Mouse (Mus musculus) ES-E14 (cell line): ENCODE measurements around the gene Ppp6r2.

ENCODE experiments used
- CHD2 ChIP-seq: IDR thresholded peaks from 2 replicates; pipeline ENCODE4 v1.6.1; 2014; ENCODE audit warnings: mild to moderate bottlenecking, low read depth, low read length, inconsistent platforms
- HCFC1 ChIP-seq: IDR thresholded peaks from 2 replicates; pipeline ENCODE4 v1.6.1; 2012; ENCODE audit warnings: low read length, inconsistent platforms, borderline replicate concordance; ENCODE audit not compliant: insufficient read depth
- MAFK ChIP-seq: IDR thresholded peaks from 2 replicates; pipeline ENCODE4 v1.6.1; 2014; ENCODE audit warnings: mild to moderate bottlenecking, low read depth, low read length, inconsistent platforms; ENCODE audit not compliant: insufficient read depth
- ZC3H11A ChIP-seq: IDR thresholded peaks from 2 replicates; pipeline ENCODE4 v1.6.1; 2012; ENCODE audit warnings: low read depth, mild to moderate bottlenecking, inconsistent platforms, low read length, borderline replicate concordance
- ZNF384 ChIP-seq: IDR thresholded peaks from 2 replicates; pipeline ENCODE4 v1.6.1; 2012; ENCODE audit warnings: low read depth, low read length, inconsistent platforms

DNA sequence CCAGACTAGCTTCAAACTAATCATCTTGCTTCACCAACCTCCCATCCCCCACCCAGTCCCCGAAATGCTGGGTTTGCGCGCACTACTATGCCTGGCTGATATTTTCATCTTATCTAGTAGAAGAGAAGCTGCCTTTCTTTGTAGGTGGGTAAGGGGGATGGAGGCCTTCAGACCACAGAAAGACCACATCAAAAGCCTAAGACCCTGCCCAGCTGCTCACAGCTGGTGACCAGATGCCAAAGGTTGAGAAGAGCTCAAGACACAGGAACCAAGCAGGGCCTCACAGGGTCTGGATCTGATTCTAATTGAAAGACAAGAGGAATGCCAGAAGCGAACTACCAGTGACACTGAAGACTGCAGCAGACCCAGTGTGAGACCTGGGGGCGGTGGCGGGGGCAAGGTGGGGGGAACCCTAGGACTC is 16.1 kb upstream of the Ppp6r2 start:
- no peak for TF ChIP-seq ZC3H11A
- TF ChIP-seq MAFK: no peak
- TF ChIP-seq ZNF384: no peak
- no peak for TF ChIP-seq HCFC1
- no peak for TF ChIP-seq CHD2
